ENCODE assay signal across 9 mouse cellular contexts in genomic region chr9:71614643-71615042, GRCm38 (mm10). TPM values are rescaled to one million over a fixed set of nuclear protein-coding genes. Genes with fewer than 3 reads are reported as not detected.
A peak's percentile ranks its signal among the peaks of the same experiment; 100 is the strongest.
DNase-seq lines count a peak whose midpoint lies in the region; ATAC-seq and TF ChIP-seq lines count a peak whose summit lies in the region.
"Had no signal": no experiment of that assay in that cellular context is flagged by ENCODE, and none has a peak within 500 bp of the region (broad histone marks: within the 10 kb centered on the region; RNA-seq: fewer than 3 reads in every experiment).

No protein-coding gene starts in this region.

- no peaks in the 10 kb centered on the region for H3K4me1 ChIP-seq in kidney, postnatal 0 days (replicated peaks; ENCODE audit: insufficient read depth, low read length)
- peaks cover 0 to 5% of the 10 kb centered on the region in 2 experiments; a peak in 2 of 4 replicates for H3K4me1 ChIP-seq in CH12.LX (ENCODE audit: control insufficient read depth in 1 of 2, insufficient read depth in 2 of 2)

- dilution Hi-C loops in CH12.LX (cut with MboI; ENCODE audit: extremely low pct_ligation_motif_present, extremely low pct_unique_long_range_greater_than_20kb, low sequenced_read_pairs), result no loop called here

- no peak for TF ChIP-seq EP300 in CH12.LX (IDR thresholded peaks at IDR 0.05; ENCODE audit: low read length)

- H3K27me3 ChIP-seq in kidney, postnatal 0 days (ENCODE audit: insufficient read depth, low read length), result no peaks in the 10 kb centered on the region
- no peaks in the 10 kb centered on the region for H3K27me3 ChIP-seq in CH12.LX (replicated peaks)

- no peaks in the 10 kb centered on the region for H3K79me2 ChIP-seq in CH12.LX (replicated peaks; ENCODE audit: control insufficient read depth, extremely low read depth, insufficient read depth, poor library complexity, severe bottlenecking)

- TF ChIP-seq RAD21 in CH12.LX (IDR thresholded peaks at IDR 0.05; ENCODE audit: low read depth, low read length), result peak; percentile 62

- no peaks in the 10 kb centered on the region for H3K9me3 ChIP-seq in kidney, postnatal 0 days (replicated peaks; ENCODE audit: low read length)
- no peaks in the 10 kb centered on the region for H3K9me3 ChIP-seq in CH12.LX (replicated peaks; ENCODE audit: low read length)

- H3K27ac ChIP-seq in kidney, postnatal 0 days, result no peak overlapping the region
- H3K27ac ChIP-seq in CH12.LX (ENCODE audit: insufficient read depth, low read depth), result no peak overlapping the region
- H3K27ac ChIP-seq: macrophage had no signal

- no peak for ATAC-seq in kidney, postnatal 0 days (replicated peaks; ENCODE audit: low FRiP score, low read depth)
- no peak; the same call in 1 of the 2 replicates for ATAC-seq in megakaryocyte progenitor cell, adult 5-6 weeks (replicated peaks; ENCODE audit: poor library complexity)

- TF ChIP-seq POLR2A in CH12.LX (IDR thresholded peaks at IDR 0.05; ENCODE audit: low read depth, low read length), result no peak

- H3K36me3 ChIP-seq in kidney, postnatal 0 days (ENCODE audit: insufficient read depth, low read length), result no peaks in the 10 kb centered on the region
- no peaks in the 10 kb centered on the region for H3K36me3 ChIP-seq in CH12.LX (replicated peaks in 1 of 2; ENCODE audit: control insufficient read depth in 1 of 2, insufficient read depth in 1 of 2, low read length in 1 of 2)

- WGBS in kidney, postnatal 0 days, result 39% methylated on average over 2 of the region's 2 CpGs

- peak; percentile 88 for TF ChIP-seq CTCF in kidney, postnatal 0 days (IDR thresholded peaks at IDR 0.05; ENCODE audit: low read depth)
- TF ChIP-seq CTCF in CH12.LX (conservative IDR thresholded peaks at IDR 0.05 in 1 of 2, IDR thresholded peaks at IDR 0.05 in 1 of 2; ENCODE audit: low read depth in 2 of 2, low read length in 2 of 2), result peak; percentile 73 to 94

- DNase-seq in kidney, postnatal 0 days (ENCODE audit: low spot score), result no peak
- DNase-seq in kidney, adult 9 months, result no peak
- DNase-seq in A20 (ENCODE audit: low read depth, low spot score) (peak; percentile 76), CH12.LX (ENCODE audit: extremely low read depth) (peak; percentile 65)
- peak; percentile 75 for DNase-seq in embryo, embryonic 10.5 days (ENCODE audit: low spot score)
- DNase-seq in lung, postnatal 14 days, result peak; percentile 73
- no peak for DNase-seq in layer of hippocampus, postnatal 36 days

- in situ Hi-C loops in CH12.LX (cut with MboI; ENCODE audit: low pct_ligation_motif_present, low pct_unique_long_range_greater_than_20kb, low sequenced_read_pairs), result loop anchor here (5.0 to 25.0 kb wide), 2 partner anchors 67 to 402 kb away; partner anchors contain the start of gene Aldh1a2

- no peak overlapping the region for H3K4me3 ChIP-seq in kidney, postnatal 0 days (replicated peaks; ENCODE audit: low read depth, low read length)
- no peak overlapping the region for H3K4me3 ChIP-seq in CH12.LX (replicated peaks in 1 of 3; ENCODE audit: low read depth in 2 of 3, low read length in 2 of 3, poor library complexity in 1 of 3)

- no peak overlapping the region for H3K9ac ChIP-seq in kidney, postnatal 0 days (ENCODE audit: low read depth, low read length)
- no peak overlapping the region for H3K9ac ChIP-seq in CH12.LX (ENCODE audit: insufficient read depth, low read depth)

- H3K4me2 ChIP-seq in kidney, postnatal 0 days (ENCODE audit: low read length), result no peak overlapping the region
- H3K4me2 ChIP-seq in CH12.LX (ENCODE audit: insufficient read depth, low read depth, poor library complexity, severe bottlenecking), result no peak overlapping the region

TF ChIP-seq in CH12.LX, 34 proteins besides CTCF, POLR2A, EP300 and RAD21:
- no peak for TF ChIP-seq NELFE (IDR thresholded peaks at IDR 0.05; ENCODE audit: low read depth, low read length)
- no peak for TF ChIP-seq MAFK (IDR thresholded peaks at IDR 0.05; ENCODE audit: insufficient replicate concordance, low read length)
- TF ChIP-seq SIN3A (IDR thresholded peaks at IDR 0.05; ENCODE audit: low read length), result no peak
- no peak for TF ChIP-seq RCOR1 (conservative IDR thresholded peaks at IDR 0.05; ENCODE audit: low read depth, low read length)
- no peak for TF ChIP-seq ETS1 (conservative IDR thresholded peaks at IDR 0.05; ENCODE audit: low read depth, low read length)
- TF ChIP-seq USF2 (conservative IDR thresholded peaks at IDR 0.05; ENCODE audit: low read depth, low read length), result no peak
- peak; percentile 36; the same call in 1 of the 2 replicates for TF ChIP-seq SMC3 (IDR thresholded peaks at IDR 0.05; ENCODE audit: low read depth, low read length)
- no peak for TF ChIP-seq MAZ (IDR thresholded peaks at IDR 0.05; ENCODE audit: low read depth, low read length)

RNA-seq across cellular contexts. Expression of gene Myzap, which starts 22.5 kb away (rescaled TPM):
- 14.8 and 16.9 TPM in 2 replicates for polyA plus RNA-seq in kidney, postnatal 0 days (2015; fragmentation: Nextera tagmentation; extraction: Ambion mirVana)
- 2.9 and 4.6 TPM in 2 replicates for total RNA-seq in CH12.LX (2012; rRNA removed)
- total RNA-seq in CH12.LX (2014; rRNA removed), result 6.2 and 6.3 TPM in 2 replicates
- polyA plus RNA-seq in CH12.LX (2012; ENCODE audit: insufficient read length, low read depth), result 7.2 and 7.5 TPM in 2 replicates
- not detected in 2 replicates for total RNA-seq in megakaryocyte progenitor cell, adult 5-6 weeks (2015)
- 0.98 and 1.5 TPM in 2 replicates for total RNA-seq in megakaryocyte progenitor cell, adult 5-6 weeks (2017)
- total RNA-seq in layer of hippocampus, postnatal 36 days (2021), result 1 to 10 TPM in 1 of 2 experiments, under 1 TPM in 1; 0.67 to 2.1 TPM
- polyA plus RNA-seq: macrophage had no signal

Comparison
In these comparisons a context has a peak if more than half of its experiments do, and no peak if none do; other contexts are left out.
1. DNase-seq: peak in A20 (single experiment), CH12.LX (single experiment), embryo, embryonic 10.5 days (single experiment) and lung, postnatal 14 days (single experiment); none in kidney, postnatal 0 days (single experiment), kidney, adult 9 months (single experiment) and layer of hippocampus, postnatal 36 days (0 of 2).